Mouse (Mus musculus) kidney, embryonic 14.5 days (tissue): ENCODE measurements around the gene Zfp128. TPM values are rescaled to one million over a fixed set of nuclear protein-coding genes. Genes with fewer than 3 reads are reported as not detected.
"Not testable (repeated sequence)": the region's sequence is repeated elsewhere in the genome, so short reads cannot be mapped to it uniquely, and the experiment has no call there.

ENCODE experiments used
- ATAC-seq: fragments of 200-750 bp; cut with Nextera tagmentation; 2 replicates; pipeline ENCODE4 v1.8.0; 2017; ENCODE audit warnings: moderate number of reproducible peaks, mild to moderate bottlenecking, moderate TSS enrichment, moderate library complexity; ENCODE audit not compliant: low FRiP score, low TSS enrichment
- H3K27ac ChIP-seq: fragments of 300-500 bp; sonication (generic); 2 replicates; pipeline ENCODE4 v1.5.1; 2014; ENCODE audit warnings: low read depth, mild to moderate bottlenecking, low read length, moderate library complexity, mixed read lengths
- H3K27me3 ChIP-seq: fragments of 300-500 bp; sonication (generic); 2 replicates; pipeline ENCODE4 v1.6.1; 2014; ENCODE audit warnings: mild to moderate bottlenecking, low read length; ENCODE audit not compliant: control insufficient read depth, insufficient read depth
- H3K36me3 ChIP-seq: fragments of 300-500 bp; sonication (generic); 2 replicates; pipeline ENCODE4 v1.6.1; 2014; ENCODE audit warnings: low read length, mixed read lengths; ENCODE audit not compliant: control insufficient read depth, insufficient read depth
- H3K4me1 ChIP-seq: fragments of 300-500 bp; sonication (generic); 2 replicates; pipeline ENCODE4 v1.6.1; 2014; ENCODE audit warnings: low read length, mixed read lengths; ENCODE audit not compliant: control insufficient read depth, insufficient read depth
- H3K4me2 ChIP-seq: fragments of 300-500 bp; sonication (generic); replicated peaks from 2 replicates; pipeline ENCODE4 v1.6.1; 2014; ENCODE audit warnings: low read depth, mild to moderate bottlenecking, low read length
- H3K4me3 ChIP-seq: fragments of 300-500 bp; sonication (generic); 2 replicates; pipeline ENCODE4 v1.5.1; 2014; ENCODE audit warnings: mild to moderate bottlenecking, low read length
- H3K9ac ChIP-seq: fragments of 300-500 bp; sonication (generic); 2 replicates; pipeline ENCODE4 v1.6.1; 2014; ENCODE audit warnings: low read depth, mild to moderate bottlenecking, low read length, moderate library complexity
- H3K9me3 ChIP-seq: fragments of 300-500 bp; sonication (generic); 2 replicates; pipeline ENCODE4 v1.6.1; 2016; ENCODE audit warnings: low read length; ENCODE audit not compliant: control insufficient read depth
- WGBS: fragments of 180-500 bp; shearing (Covaris S2); extraction: QIAGEN DNeasy Blood & Tissue Kit; methylation state at CpG from one replicate; pipeline ENCODE4 v1.1.7; 2014; 5-methylcytosine and 5-hydroxymethylcytosine counted together
- polyA plus RNA-seq: library from polyadenylated mRNA; unstranded; fragments of >200 nt; fragmentation: Nextera tagmentation; extraction: Ambion mirVana; gene quantifications from 2 replicates; pipeline ENCODE4 v1.2.1, GENCODE M21; 2014

The Zfp128 gene
- polyA plus RNA-seq, 1 experiment from 2014 or later: 4.5 TPM

DNA sequence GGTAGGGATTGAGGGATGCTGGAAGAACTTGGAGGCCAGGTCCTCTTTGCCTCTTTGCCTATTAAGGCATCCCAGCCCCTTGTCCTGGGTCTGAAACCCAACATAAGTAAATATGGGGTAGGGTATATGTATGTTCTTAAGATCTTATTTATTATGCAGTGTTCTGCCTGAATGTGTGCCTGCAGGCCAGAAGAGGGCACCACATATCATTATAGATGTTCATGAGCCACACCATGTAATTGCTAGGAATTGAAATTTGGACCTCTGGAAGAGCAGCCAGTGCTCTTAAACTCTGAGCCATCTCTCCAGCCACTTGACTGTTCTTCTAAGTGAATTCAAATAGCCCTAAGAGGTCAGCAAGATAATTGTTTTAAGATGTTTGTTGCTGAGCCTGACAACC, 32.6 kb downstream of the Zfp128 start:
- Histone ChIP-seq H3K4me2 (no peak overlapping the region), H3K4me3 (no peak overlapping the region), H3K27ac (no peak overlapping the region), H3K9ac (no peak overlapping the region), H3K4me1 (no peaks in the 10 kb centered on the region), H3K36me3 (peaks cover 4% of the 10 kb centered on the region; the same call in 1 of the 2 replicates), H3K27me3 (no peaks in the 10 kb centered on the region), H3K9me3 (no peaks in the 10 kb centered on the region)
- ATAC-seq: no peak

DNA sequence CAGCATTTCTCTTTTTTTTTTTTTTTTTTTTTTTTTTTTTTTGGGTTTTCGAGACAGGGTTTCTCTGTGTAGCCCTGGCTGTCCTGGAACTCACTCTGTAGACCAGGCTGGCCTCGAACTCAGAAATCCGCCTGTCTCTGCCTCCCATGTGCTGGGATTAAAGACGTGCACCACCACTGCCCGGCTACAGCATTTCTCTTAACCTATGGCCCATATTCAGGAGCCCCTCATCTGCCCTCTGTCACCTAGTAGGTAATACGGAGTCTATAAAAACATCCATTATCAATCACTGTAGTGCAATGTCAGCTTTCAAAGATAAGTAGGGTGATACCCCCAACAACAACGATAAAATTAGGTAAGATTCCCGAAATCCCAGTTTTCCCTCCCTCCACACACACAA, 39.5 kb downstream of the Zfp128 start:
- not testable (repeated sequence) for H3K9ac ChIP-seq, H3K4me2 ChIP-seq, ATAC-seq, H3K27ac ChIP-seq, H3K4me3 ChIP-seq, H3K27me3 ChIP-seq, H3K9me3 ChIP-seq
- 87% methylated on average over 7 of the region's 8 CpGs for WGBS
- Histone ChIP-seq H3K36me3 (peaks cover 25% of the 10 kb centered on the region), H3K4me1 (peaks cover 14% of the 10 kb centered on the region; the same call in 1 of the 2 replicates)

DNA sequence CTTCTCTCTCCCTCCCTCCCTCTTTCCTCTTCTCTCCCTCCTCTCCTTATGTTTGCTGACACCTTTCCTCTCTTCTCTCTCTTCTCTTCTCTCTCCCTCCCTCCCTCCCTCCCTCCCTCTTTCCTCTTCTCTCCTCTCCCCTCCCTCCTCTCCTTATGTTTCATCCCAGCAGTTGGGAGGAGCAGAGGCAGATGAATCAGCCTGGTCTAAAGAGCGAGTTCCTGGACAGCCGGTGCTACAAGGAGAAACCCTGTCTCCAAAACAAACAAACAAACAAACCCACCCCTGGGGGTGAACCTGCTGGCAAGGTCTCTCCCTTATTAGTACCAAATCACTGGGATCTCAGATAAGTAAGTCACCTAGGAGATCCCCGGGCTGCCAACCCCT, 40.3 kb downstream of the Zfp128 start:
- peaks cover 14% of the 10 kb centered on the region; the same call in 1 of the 2 replicates for H3K4me1 ChIP-seq
- no peaks in the 10 kb centered on the region for H3K27me3 ChIP-seq
- H3K4me2 ChIP-seq: peak overlapping the region; percentile 72
- WGBS: 0% methylated on average over 3 of the region's 3 CpGs
- peak overlapping the region; percentile 94 for H3K27ac ChIP-seq
- peak overlapping the region; percentile 74 for H3K4me3 ChIP-seq
- H3K9ac ChIP-seq: peak overlapping the region; percentile 83
- peaks cover 34% of the 10 kb centered on the region for H3K36me3 ChIP-seq
- no peaks in the 10 kb centered on the region for H3K9me3 ChIP-seq
- peak; percentile 18 for ATAC-seq

DNA sequence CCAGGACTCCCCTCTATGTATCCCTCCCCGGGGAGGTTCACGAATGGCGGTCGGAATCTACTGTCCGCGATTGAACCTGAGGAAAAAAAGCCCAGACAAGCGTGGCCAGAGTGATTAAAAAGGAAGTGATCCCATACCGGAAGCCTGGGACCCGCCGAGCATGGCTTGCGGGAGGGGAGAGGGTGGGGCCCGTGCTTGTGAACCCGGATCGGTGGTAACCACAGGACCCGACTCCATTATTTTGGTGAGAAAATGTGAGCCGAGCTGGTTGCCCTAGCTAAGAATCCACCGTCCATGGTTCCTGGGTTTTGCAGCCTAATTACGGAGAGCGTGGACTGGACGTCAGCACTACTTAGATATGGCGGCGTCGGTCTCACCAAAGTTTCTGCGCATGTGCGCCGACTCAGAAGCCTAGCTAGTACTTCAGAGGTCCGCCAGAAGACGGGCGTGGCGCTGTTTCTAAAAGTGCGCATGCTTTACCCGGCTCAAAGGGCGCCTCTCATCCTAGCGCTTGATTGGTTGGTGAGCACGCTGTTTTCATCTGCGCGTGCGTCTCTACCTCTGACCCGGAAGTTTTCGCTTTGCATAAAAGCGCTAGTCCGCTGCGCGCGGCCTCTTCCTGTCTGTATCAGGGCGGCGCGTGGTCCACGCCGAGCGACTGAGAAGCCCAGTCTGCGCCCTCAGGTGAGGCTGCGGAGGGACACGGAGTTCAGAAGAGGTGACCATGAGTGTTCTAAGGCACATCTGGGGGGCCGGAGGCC, 40.9 kb downstream of the Zfp128 start, which contains the start of gene Rps5:
Gene Rps5 (plus strand): TSS at position 586 of the 761 bp plus-strand sequence.
- Histone ChIP-seq H3K9ac (peak within 1 kb of the TSS; percentile 90), H3K9me3 (no peaks in the 10 kb centered on the region), H3K4me1 (peaks cover 14% of the 10 kb centered on the region; the same call in 1 of the 2 replicates), H3K4me3 (peak within 1 kb of the TSS; percentile 74), H3K27ac (peak within 1 kb of the TSS; percentile 94), H3K4me2 (peak within 1 kb of the TSS; percentile 91), H3K36me3 (peaks cover 39% of the 10 kb centered on the region), H3K27me3 (no peaks in the 10 kb centered on the region)
- WGBS: under 1% methylated on average over 55 of the region's 55 CpGs
- ATAC-seq: peak; percentile 98

DNA sequence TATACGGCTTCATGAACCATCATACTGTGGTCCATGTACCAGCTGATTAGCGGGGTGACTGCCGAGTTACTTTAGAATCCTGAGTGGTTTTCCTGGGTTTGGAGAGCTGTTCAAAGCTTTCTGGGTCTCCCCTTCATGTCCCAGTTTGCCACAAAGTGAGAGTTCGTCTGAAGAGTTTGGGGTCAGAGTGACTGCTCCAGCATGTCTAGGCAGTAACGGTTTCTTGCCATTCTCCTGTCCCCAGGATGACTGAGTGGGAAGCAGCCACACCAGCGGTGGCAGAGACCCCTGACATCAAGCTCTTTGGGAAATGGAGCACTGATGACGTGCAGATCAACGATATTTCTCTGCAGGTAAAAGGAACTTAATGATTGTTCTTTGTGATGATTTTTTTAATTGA, 41.8 kb downstream of the Zfp128 start:
- Histone ChIP-seq H3K9me3 (no peaks in the 10 kb centered on the region), H3K9ac (peak overlapping the region; percentile 90), H3K4me1 (peaks cover 14% of the 10 kb centered on the region; the same call in 1 of the 2 replicates), H3K27ac (peak overlapping the region; percentile 56; the same call in 1 of the 2 replicates), H3K36me3 (peaks cover 43% of the 10 kb centered on the region), H3K27me3 (peaks cover under 1% of the 10 kb centered on the region; the same call in 1 of the 2 replicates), H3K4me2 (peak overlapping the region; percentile 91), H3K4me3 (peak overlapping the region; percentile 74)
- 4% methylated on average over 8 of the region's 8 CpGs for WGBS
- no peak for ATAC-seq

DNA sequence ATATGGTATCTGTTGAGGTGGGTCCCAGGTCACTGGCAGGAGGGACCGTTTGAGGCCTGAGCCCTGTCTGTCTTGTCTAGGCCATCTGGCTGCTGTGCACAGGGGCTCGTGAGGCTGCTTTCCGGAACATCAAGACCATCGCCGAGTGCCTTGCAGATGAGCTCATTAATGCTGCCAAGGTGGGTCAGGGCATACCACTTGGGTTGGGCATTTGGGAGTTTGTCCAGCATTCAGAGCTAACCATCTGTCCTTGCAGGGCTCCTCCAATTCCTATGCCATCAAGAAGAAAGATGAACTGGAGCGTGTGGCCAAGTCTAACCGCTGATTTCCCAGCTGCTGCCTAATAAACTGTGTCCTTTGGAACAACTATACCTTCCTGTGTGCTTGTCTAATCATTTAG, 45.3 kb downstream of the Zfp128 start:
- WGBS: 83% methylated on average over 7 of the region's 7 CpGs
- Histone ChIP-seq H3K36me3 (peaks cover 43% of the 10 kb centered on the region), H3K27me3 (peaks cover 10% of the 10 kb centered on the region), H3K4me1 (peaks cover 14% of the 10 kb centered on the region; the same call in 1 of the 2 replicates), H3K9me3 (no peaks in the 10 kb centered on the region), H3K4me2 (no peak overlapping the region), H3K27ac (no peak overlapping the region), H3K4me3 (no peak overlapping the region), H3K9ac (no peak overlapping the region)
- no peak for ATAC-seq

DNA sequence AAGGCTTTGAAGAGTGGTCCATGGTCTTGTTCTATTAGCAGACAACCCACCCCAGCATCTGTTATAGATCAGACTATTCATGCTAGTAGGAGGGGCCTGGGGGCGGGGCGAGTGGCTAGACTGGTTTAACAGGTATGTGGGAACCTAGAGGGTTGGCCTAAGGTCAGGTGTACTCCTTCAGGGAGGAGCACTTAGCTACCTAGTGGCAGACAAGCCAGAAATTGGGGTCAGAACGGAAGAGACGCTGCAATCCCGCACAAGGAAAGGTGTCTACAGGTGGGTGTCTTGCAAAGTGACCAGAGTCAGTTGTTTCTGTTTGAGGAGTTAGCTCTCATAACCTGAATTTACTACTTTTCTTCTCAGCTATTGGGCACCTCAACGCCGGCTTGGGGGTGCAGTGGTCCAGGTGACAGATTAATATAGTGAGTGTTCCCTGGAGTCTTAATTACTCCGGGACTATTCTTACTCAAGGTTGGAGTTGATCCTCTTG, 46.3 kb downstream of the Zfp128 start, which contains the start of gene Rnf225:
Gene Rnf225 (plus strand): TSS at position 226 of the 490 bp plus-strand sequence.
- Histone ChIP-seq H3K27ac (no peak within 1 kb of the TSS), H3K9me3 (no peaks in the 10 kb centered on the region), H3K36me3 (peaks cover 43% of the 10 kb centered on the region), H3K4me2 (peak within 1 kb of the TSS; percentile 72), H3K27me3 (peaks cover 10% of the 10 kb centered on the region), H3K4me1 (peaks cover 14% of the 10 kb centered on the region; the same call in 1 of the 2 replicates), H3K9ac (peak within 1 kb of the TSS; percentile 53), H3K4me3 (peak within 1 kb of the TSS; percentile 34)
- 25% methylated on average over 8 of the region's 8 CpGs for WGBS
- peak; percentile 52 for ATAC-seq

DNA sequence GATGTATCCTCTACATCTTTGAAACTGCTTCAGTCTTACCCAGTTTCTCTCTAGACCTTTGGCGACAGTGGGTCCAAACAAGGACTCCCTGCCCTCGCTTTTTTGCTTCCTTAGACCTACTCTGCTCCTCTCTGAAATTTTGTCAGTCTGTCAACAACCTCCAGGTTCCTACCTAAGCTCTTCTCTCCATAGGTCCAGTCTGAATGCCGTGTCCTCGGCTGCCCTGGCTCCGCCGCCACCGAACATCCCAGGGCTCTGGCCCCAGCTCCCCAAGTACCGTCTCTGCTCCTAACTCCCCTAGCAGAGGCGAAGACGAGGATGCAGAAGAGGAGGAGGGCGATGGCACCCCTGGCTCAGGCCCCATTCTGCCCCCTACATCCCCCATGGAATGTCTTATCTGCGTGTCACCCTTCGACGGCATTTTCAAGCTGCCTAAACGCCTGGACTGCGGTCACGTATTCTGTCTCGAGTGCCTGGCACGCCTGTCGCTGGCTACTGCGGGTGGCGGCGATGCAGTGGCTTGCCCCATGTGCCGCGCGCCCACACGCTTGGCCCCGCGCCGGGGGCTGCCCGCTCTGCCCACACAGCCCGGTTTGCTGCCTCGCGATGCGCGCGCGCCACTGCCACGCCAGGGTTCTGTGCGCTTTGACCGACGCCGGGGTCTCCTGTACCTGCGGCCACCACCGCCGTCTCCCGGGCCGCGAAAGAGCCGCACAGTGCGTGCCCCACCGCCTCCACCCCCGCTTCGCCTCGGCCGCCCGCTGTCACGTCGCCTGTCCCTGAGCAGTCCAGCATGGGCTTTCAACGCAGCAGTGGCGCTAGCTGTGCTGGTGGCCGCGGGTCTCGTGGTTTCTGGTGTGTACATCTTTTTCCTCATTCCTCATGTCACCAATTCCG, 47.0 kb downstream of the Zfp128 start:
- peaks cover 10% of the 10 kb centered on the region for H3K27me3 ChIP-seq
- WGBS: 2% methylated on average over 61 of the region's 65 CpGs

More for the DNA sequence above, 47.0 kb downstream of the Zfp128 start:
- Histone ChIP-seq H3K4me1 (peaks cover 12% of the 10 kb centered on the region; the same call in 1 of the 2 replicates), H3K9ac (peak overlapping the region; percentile 53), H3K9me3 (no peaks in the 10 kb centered on the region), H3K4me2 (peak overlapping the region; percentile 72), H3K36me3 (peaks cover 43% of the 10 kb centered on the region), H3K4me3 (peak overlapping the region; percentile 34), H3K27ac (no peak overlapping the region)
- peak; percentile 65; the same call in 1 of the 2 replicates for ATAC-seq
